Mouse (Mus musculus) c-Kit-positive CD71-negative TER-119-negative erythroid progenitor cells, embryonic 14.5 days (primary cell): Measurements from ENCODE around the gene Trappc2l.

Source experiments
- DNase-seq: peaks from one replicate; pipeline ENCODE4 v3.0.0-alpha.2; 2013; ENCODE audit warnings: low read depth

The Trappc2l gene

GRCm38 (mm10) chr8:122656056-122656999 lies 44.9 kb downstream of the Trappc2l start:
- no peak for DNase-seq

- DNase-seq, result no peak
These were observed 46.8 kb downstream of the Trappc2l start for GRCm38 (mm10) chr8:122658149-122658806.

GRCm38 (mm10) chr8:122658807-122659160 lies 47.3 kb downstream of the Trappc2l start:
- no peak for DNase-seq

- DNase-seq, result no peak
These were observed 48.6 kb downstream of the Trappc2l start for GRCm38 (mm10) chr8:122660022-122660421.

GRCm38 (mm10) chr8:122661138-122661537 lies 49.7 kb downstream of the Trappc2l start:
- no peak for DNase-seq

GRCm38 (mm10) chr8:122661894-122662293 lies 50.5 kb downstream of the Trappc2l start:
- DNase-seq, result no peak

- DNase-seq, result no peak
These were observed 51.7 kb downstream of the Trappc2l start for GRCm38 (mm10) chr8:122663106-122663505.

GRCm38 (mm10) chr8:122663670-122664069 lies 52.2 kb downstream of the Trappc2l start:
- no peak for DNase-seq

- DNase-seq, result no peak
These were observed 53.8 kb downstream of the Trappc2l start for GRCm38 (mm10) chr8:122665221-122665620.

- DNase-seq, result no peak
These were observed 54.4 kb downstream of the Trappc2l start for GRCm38 (mm10) chr8:122665667-122666316.
